Mouse (Mus musculus): ENCODE results near the gene Dnase1l3. TPM values are rescaled to one million over a fixed set of nuclear protein-coding genes. Genes with fewer than 3 reads are reported as not detected.

Dnase1l3 gene
- polyA plus RNA-seq (2012; rRNA removed; ENCODE audit: low replicate concordance): 0.59 and 2.8 TPM in 2 replicates

DNA sequence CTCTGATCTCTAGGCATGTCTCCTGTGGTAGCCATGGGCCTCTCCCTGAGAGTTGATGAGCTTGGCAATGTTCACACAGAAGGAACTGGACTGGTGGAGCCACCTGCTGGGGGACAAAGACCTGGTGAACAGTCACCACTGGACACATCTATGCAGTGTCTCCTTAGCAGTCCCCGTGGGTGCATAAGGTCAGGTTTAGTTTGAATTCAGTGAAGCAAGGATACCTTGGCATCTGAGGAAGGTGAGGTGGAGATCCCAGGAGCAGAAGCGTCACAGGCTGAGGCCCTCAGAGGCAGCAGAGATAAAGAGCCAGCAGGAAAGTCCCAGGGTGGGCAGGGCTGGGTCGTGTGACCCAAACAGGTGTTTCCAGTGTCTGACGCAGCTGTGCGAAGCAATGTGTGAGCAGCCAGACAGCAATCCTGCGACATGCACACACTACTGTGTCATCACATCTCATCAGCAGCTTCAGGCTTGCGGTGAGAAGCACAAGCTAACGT, at the start of gene Dnase1l3:
Gene Dnase1l3 (minus strand): TSS at position 303 of the 497 bp plus-strand sequence.

DNA sequence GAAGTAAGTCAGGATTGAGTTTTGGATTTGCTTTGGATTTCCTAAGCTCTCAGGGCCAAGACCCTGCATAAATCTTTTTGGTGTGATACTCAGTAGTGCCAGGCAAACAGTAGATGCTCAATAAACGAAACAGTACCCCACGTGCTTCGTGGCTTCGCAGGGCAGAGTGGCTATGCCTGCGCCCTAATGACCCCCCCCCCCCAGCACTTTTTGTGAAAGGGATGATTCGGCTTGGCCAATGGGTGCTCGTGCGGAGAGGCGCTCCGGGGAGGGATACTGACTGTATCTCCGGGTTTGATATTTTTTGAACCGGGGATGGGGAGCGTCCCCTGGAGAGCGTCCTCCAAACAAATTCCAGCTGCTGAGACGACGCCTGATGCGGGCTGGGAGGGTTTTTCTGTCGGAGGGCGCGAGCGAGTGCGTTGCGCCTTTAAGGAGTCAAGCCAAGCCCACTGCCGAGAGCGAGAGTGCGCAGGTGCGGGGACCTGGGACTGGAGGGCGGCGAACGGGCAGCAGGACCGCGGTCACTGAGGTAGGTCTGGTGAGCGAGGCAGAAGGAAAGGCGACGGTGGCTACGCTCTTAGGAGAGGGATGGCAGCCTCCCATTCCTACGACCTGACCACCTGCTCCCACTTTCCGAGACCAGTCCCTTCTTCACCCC, 8.2 kb upstream of the Dnase1l3 start, which contains the start of gene Abhd6:
Gene Abhd6 (plus strand): TSS at position 471 of the 661 bp plus-strand sequence.

DNA sequence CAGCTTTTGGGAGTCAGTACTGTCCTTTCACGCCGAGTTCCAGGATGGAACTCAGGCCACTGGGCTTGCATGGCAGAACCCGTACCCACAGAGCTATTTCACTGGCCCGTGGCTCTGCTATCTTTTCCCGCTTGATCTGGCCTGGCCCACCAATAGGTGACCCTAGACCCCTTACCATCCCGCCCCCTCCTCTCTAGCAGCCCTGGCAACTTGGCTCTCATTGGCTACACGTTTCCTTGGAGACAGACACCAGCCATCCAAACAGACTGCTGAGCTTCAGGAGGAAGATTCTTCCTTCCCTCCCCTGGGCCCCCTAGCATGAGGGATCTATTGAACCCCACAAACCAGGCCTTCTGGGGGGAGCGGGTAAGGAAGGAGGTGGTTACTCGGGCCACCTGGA, 37.3 kb downstream of the Dnase1l3 start, which contains the start of gene Gm45521:
Gene Gm45521 (plus strand): TSS at position 240 of the 400 bp plus-strand sequence.

Other genes starting within 250 kb of the Dnase1l3 start
- not detected in 2 replicates for gene Gm26661, start 203.0 kb downstream of the Dnase1l3 start, polyA plus RNA-seq (2012; rRNA removed; ENCODE audit: low replicate concordance)
- gene Flnb, start 176.6 kb downstream of the Dnase1l3 start, polyA plus RNA-seq (2012; rRNA removed; ENCODE audit: low replicate concordance): 32.6 and 46.3 TPM in 2 replicates
- gene Gm45521, start 37.3 kb downstream of the Dnase1l3 start, polyA plus RNA-seq (2012; rRNA removed; ENCODE audit: low replicate concordance): not detected in 2 replicates
- gene Abhd6, start 8.3 kb upstream of the Dnase1l3 start, polyA plus RNA-seq (2012; rRNA removed; ENCODE audit: low replicate concordance): 30.3 and 36.4 TPM in 2 replicates
- gene Rpp14, start 85.8 kb upstream of the Dnase1l3 start, polyA plus RNA-seq (2012; rRNA removed; ENCODE audit: low replicate concordance): 12.8 and 13.7 TPM in 2 replicates
- 24.7 and 36.2 TPM in 2 replicates for gene Pxk, start 103.6 kb upstream of the Dnase1l3 start, polyA plus RNA-seq (2012; rRNA removed; ENCODE audit: low replicate concordance)
- 170 and 245 TPM in 2 replicates for gene Pdhb, start 178.5 kb upstream of the Dnase1l3 start, polyA plus RNA-seq (2012; rRNA removed; ENCODE audit: low replicate concordance)
- gene Kctd6, start 219.6 kb upstream of the Dnase1l3 start, polyA plus RNA-seq (2012; rRNA removed; ENCODE audit: low replicate concordance): 10.2 and 14.4 TPM in 2 replicates

All from subcutaneous adipose tissue, adult 2 months (tissue).